In the genomic region with DNA sequence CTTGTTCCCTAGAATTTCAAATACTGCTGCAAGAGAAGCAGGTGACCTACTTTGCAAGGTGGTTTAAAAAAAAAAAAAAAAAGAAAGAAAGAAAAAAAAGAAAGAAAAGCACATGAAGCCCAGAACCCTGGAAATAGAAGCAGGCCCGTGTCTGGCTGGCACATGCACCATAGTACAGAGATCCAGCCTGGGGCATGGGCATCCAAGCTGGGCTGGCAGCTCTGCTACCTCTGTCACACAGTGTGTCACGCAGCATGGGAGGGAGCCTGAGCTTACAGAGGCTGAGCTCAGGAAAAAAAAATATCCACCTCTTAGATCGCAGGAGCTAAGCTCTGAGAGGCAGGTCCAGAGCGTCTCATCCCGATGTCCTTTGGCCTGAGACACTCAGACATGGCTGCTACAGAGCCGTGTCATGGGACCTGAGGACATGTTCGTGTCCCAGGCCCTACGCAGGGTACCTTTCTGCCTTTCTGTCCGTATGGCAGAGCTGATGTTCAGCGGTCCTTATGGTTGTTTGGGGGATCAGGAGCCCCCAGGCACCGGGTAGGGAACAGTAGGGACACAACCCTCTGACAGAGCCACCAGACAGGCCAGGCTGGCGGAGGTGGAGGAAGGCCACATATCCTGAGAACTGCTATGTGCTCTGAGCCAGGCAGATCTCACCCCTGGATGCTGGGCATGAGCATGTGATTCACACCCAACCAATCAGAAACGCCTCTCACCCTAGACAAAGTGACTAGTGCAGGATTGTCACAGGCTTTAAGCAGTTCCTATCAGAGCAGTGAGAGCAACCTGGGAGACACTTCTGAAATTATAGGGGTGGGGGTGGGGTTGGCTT, we compare ENCODE assay signal across 9 mouse cellular contexts.
A peak's percentile ranks its signal among the peaks of the same experiment; 100 is the strongest.
DNase-seq lines count a peak whose midpoint lies in the region; ATAC-seq lines count a peak whose summit lies in the region.
"Had no signal": no experiment of that assay in that cellular context is flagged by ENCODE, and none has a peak within 500 bp of the region (broad histone marks: within the 10 kb centered on the region; RNA-seq: fewer than 3 reads in every experiment).

No protein-coding gene starts in this region.

- no peaks in the 10 kb centered on the region for H3K27me3 ChIP-seq in midbrain, embryonic 14.5 days (ENCODE audit: control insufficient read depth, insufficient read depth, low read length)

- peak; percentile 25 to 51 for DNase-seq in adrenal gland, adult (ENCODE audit: inconsistent age in 2 of 2, low spot score in 1 of 2)
- no peak for DNase-seq in adrenal gland, postnatal 4 days (ENCODE audit: low spot score in 2 of 2)
- DNase-seq in R1 (ENCODE audit: low read depth, low spot score) = peak; percentile 60
- DNase-seq in midbrain, embryonic 14.5 days = peak; percentile 84
- no peak for DNase-seq in kidney, postnatal 25 days
- DNase-seq in layer of hippocampus, postnatal 14 days (ENCODE audit: low spot score in 2 of 2) = no peak
- DNase-seq: adrenal gland, postnatal 14 days had no signal

- 77% methylated on average over 13 of the region's 13 CpGs for WGBS in midbrain, embryonic 14.5 days

- no peaks in the 10 kb centered on the region for H3K9me3 ChIP-seq in midbrain, embryonic 14.5 days (ENCODE audit: control insufficient read depth, low read length)

- ATAC-seq in frontal cortex, adult (ENCODE audit: low TSS enrichment) = peak; percentile 87
- ATAC-seq in midbrain, embryonic 14.5 days (ENCODE audit: low FRiP score, low TSS enrichment) = peak; percentile 90
- ATAC-seq in granulocyte monocyte progenitor cell, adult 5-6 weeks (replicated peaks; ENCODE audit: poor library complexity, severe bottlenecking) = no peak

- peaks cover 12% of the 10 kb centered on the region; the same call in 1 of the 2 replicates for H3K36me3 ChIP-seq in midbrain, embryonic 14.5 days (ENCODE audit: control insufficient read depth, insufficient read depth, low read length)

- H3K4me1 ChIP-seq in midbrain, embryonic 14.5 days (ENCODE audit: control insufficient read depth, insufficient read depth, low read length) = peaks cover 5% of the 10 kb centered on the region; the same call in 1 of the 2 replicates

- H3K4me3 ChIP-seq in midbrain, embryonic 14.5 days (replicated peaks; ENCODE audit: low read depth, low read length) = no peak overlapping the region

- H3K27ac ChIP-seq in midbrain, embryonic 14.5 days (replicated peaks; ENCODE audit: low read depth, low read length) = peak overlapping the region; percentile 77

- 0 out of 2 replicates have a peak overlapping the region, but pooled peaks have one; percentile 16 for H3K4me2 ChIP-seq in midbrain, embryonic 14.5 days (ENCODE audit: low read length)

- peak overlapping the region; percentile 13; the same call in 1 of the 2 replicates for H3K9ac ChIP-seq in midbrain, embryonic 14.5 days (replicated peaks; ENCODE audit: low read length)

Comparison
In these comparisons a context has a peak if more than half of its experiments do, and no peak if none do; other contexts are left out.
1. DNase-seq: peak in adrenal gland, adult (2 of 2), R1 (single experiment) and midbrain, embryonic 14.5 days (single experiment); none in adrenal gland, postnatal 4 days (0 of 2), kidney, postnatal 25 days (0 of 2) and layer of hippocampus, postnatal 14 days (0 of 2).